Mouse (Mus musculus) liver, embryonic 11.5 days (tissue): ENCODE data around the gene Pabpn1l. TPM values are rescaled to one million over a fixed set of nuclear protein-coding genes. Genes with fewer than 3 reads are reported as not detected.
"Not testable (repeated sequence)": the region's sequence is repeated elsewhere in the genome, so short reads cannot be mapped to it uniquely, and the experiment has no call there.

Experiments used
- ATAC-seq: fragments of 200-750 bp; cut with Nextera tagmentation; replicated peaks from 2 replicates; pipeline ENCODE4 v1.8.0; 2017; ENCODE audit warnings: moderate number of reproducible peaks, mild to moderate bottlenecking, moderate TSS enrichment, moderate library complexity; ENCODE audit not compliant: low FRiP score
- DNase-seq: peaks from one replicate; pipeline ENCODE4 v3.0.0-alpha.2; 2017; ENCODE audit warnings: low spot score
- H3K27ac ChIP-seq: fragments of 300-500 bp; sonication (generic); 2 replicates; pipeline ENCODE4 v1.5.1; 2014; ENCODE audit warnings: mild to moderate bottlenecking, low read depth, low read length, control low read depth
- H3K27me3 ChIP-seq: fragments of 300-500 bp; sonication (generic); replicated peaks from 2 replicates; pipeline ENCODE4 v1.6.1; 2014; ENCODE audit warnings: low read length, mixed read lengths; ENCODE audit not compliant: control insufficient read depth, insufficient read depth
- H3K36me3 ChIP-seq: fragments of 300-500 bp; sonication (generic); 2 replicates; pipeline ENCODE4 v1.6.1; 2014; ENCODE audit warnings: mild to moderate bottlenecking, low read length, moderate library complexity, mixed read lengths; ENCODE audit not compliant: control insufficient read depth, insufficient read depth
- H3K4me1 ChIP-seq: fragments of 300-500 bp; sonication (generic); replicated peaks from 2 replicates; pipeline ENCODE4 v1.6.1; 2014; ENCODE audit warnings: low read length, mixed read lengths; ENCODE audit not compliant: control insufficient read depth, insufficient read depth
- H3K4me2 ChIP-seq: fragments of 300-500 bp; sonication (generic); 2 replicates; pipeline ENCODE4 v1.6.1; 2014; ENCODE audit warnings: mild to moderate bottlenecking, control low read depth, moderate library complexity
- H3K4me3 ChIP-seq: fragments of 300-500 bp; sonication (generic); 2 replicates; pipeline ENCODE4 v1.5.1; 2014; ENCODE audit warnings: low read depth, low read length, control low read depth
- H3K9ac ChIP-seq: fragments of 300-500 bp; sonication (generic); 2 replicates; pipeline ENCODE4 v1.6.1; 2014; ENCODE audit warnings: low read depth, low read length, control low read depth
- H3K9me3 ChIP-seq: fragments of 300-500 bp; sonication (generic); 2 replicates; pipeline ENCODE4 v1.6.1; 2016; ENCODE audit warnings: low read length, inconsistent platforms, mixed read lengths; ENCODE audit not compliant: control insufficient read depth
- whole genome bisulfite sequencing: fragments of 180-500 bp; shearing (Covaris S2); extraction: QIAGEN DNeasy Blood & Tissue Kit; methylation state at CpG from one replicate; pipeline ENCODE4 v1.1.7; 2014; 5-methylcytosine and 5-hydroxymethylcytosine counted together
- polyA plus RNA-seq: library from polyadenylated mRNA; unstranded; fragments of >200 nt; fragmentation: Nextera tagmentation; extraction: Ambion mirVana; gene quantifications from 2 replicates; pipeline ENCODE4 v1.2.1, GENCODE M21; 2014

Gene Pabpn1l
- polyA plus RNA-seq, 1 experiment from 2014 or later: not detected

GRCm38 (mm10) chr8:122574667-122575251 lies 47.8 kb downstream of the Pabpn1l start:
- DNase-seq (no peak), ATAC-seq (peak; percentile 26)
- Histone ChIP-seq H3K4me1 (peaks cover 51% of the 10 kb centered on the region), H3K27me3 (no peaks in the 10 kb centered on the region), H3K36me3 (peaks cover 34% of the 10 kb centered on the region), H3K4me2 (peak overlapping the region; percentile 91), H3K27ac (peak overlapping the region; percentile 85), H3K9ac (peak overlapping the region; percentile 87), H3K9me3 (no peaks in the 10 kb centered on the region), H3K4me3 (peak overlapping the region; percentile 71)
- 22% methylated on average over 10 of the region's 10 CpGs for WGBS

- Histone ChIP-seq H3K4me3 (peak overlapping the region; percentile 71; the same call in 1 of the 2 replicates), H3K36me3 (peaks cover 39% of the 10 kb centered on the region), H3K9me3 (no peaks in the 10 kb centered on the region), H3K4me1 (peaks cover 55% of the 10 kb centered on the region), H3K27ac (peak overlapping the region; percentile 85), H3K9ac (peak overlapping the region; percentile 87; the same call in 1 of the 2 replicates), H3K27me3 (no peaks in the 10 kb centered on the region), H3K4me2 (peak overlapping the region; percentile 91)
- DNase-seq (no peak), ATAC-seq (no peak)
- WGBS: 46% methylated on average over 3 of the region's 3 CpGs
These were observed 48.3 kb downstream of the Pabpn1l start for GRCm38 (mm10) chr8:122574264-122574663.

DNA sequence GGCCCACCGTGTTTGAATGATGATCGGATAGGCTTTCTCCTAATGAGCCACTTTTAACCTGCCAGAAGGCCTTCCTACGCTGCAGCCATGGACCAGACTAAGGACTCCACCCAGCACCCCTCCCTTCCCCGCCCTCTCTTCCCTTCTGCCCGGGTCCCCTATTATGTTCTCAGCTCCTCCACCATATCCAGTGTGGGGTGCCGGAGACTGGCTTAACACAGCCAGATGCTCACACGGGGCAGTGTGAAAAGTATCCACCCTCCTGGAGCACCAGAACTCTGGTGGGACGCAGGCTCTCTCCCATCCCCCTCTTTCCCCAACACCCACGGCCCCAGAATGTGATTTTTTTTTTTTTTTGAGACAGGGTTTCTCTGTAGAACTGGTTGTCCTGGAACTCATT lies 49.0 kb downstream of the Pabpn1l start:
- H3K4me2 ChIP-seq: no peak overlapping the region
- WGBS: 57% methylated on average over 9 of the region's 9 CpGs
- no peak overlapping the region for H3K9ac ChIP-seq
- no peaks in the 10 kb centered on the region for H3K9me3 ChIP-seq
- H3K27ac ChIP-seq: no peak overlapping the region
- H3K27me3 ChIP-seq: no peaks in the 10 kb centered on the region
- ATAC-seq (no peak), DNase-seq (no peak)
- no peak overlapping the region for H3K4me3 ChIP-seq
- H3K4me1 ChIP-seq: peaks cover 60% of the 10 kb centered on the region
- H3K36me3 ChIP-seq: peaks cover 41% of the 10 kb centered on the region

DNA sequence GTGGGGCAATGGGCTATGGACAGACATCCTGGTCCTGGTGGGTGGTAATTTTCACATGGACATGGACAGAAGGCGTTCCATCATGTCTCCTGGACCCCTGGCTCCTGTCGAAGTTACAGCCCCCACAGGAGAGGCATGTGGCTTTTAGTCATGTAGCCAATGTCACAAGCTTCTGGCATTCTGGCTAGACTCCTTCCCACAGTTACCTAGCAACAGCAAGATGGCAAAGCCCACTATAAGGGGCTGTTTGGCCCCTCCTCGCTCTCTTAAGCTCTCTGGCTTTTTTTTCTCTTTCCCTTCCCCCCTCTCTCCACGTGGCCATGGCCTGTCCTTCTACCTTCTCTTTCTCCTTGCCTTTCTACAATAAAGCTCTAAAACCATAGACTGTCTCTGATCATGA lies 49.4 kb downstream of the Pabpn1l start:
- H3K4me3 ChIP-seq, DNase-seq, ATAC-seq, H3K9ac ChIP-seq, H3K27ac ChIP-seq, H3K27me3 ChIP-seq, H3K4me2 ChIP-seq, H3K9me3 ChIP-seq: not testable (repeated sequence)
- H3K36me3 ChIP-seq: peaks cover 41% of the 10 kb centered on the region
- peaks cover 60% of the 10 kb centered on the region for H3K4me1 ChIP-seq
- 60% methylated on average over 4 of the region's 4 CpGs for WGBS

DNA sequence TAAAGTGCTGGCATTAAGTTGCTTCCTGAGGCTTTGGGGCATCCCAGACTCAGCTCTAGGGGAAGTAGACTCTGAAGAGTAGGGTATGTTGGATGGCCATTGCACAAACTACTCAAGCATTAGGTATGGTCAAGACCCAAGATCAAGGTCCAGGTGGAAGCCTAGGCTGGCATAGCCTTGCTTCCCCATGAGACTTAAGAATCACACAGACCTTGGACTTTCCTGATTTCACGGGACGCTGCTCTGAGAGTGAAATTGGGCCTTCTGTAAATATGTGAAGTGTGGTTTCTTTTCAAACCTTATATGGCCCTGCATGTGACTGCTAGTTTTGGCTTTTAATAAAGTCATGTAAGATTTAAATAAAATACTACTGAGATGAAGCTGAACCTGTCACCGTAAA lies 49.8 kb downstream of the Pabpn1l start:
- Histone ChIP-seq H3K4me3 (no peak overlapping the region; the same call in 1 of the 2 replicates), H3K9ac (no peak overlapping the region), H3K27me3 (no peaks in the 10 kb centered on the region), H3K4me2 (no peak overlapping the region), H3K36me3 (peaks cover 41% of the 10 kb centered on the region), H3K4me1 (peaks cover 60% of the 10 kb centered on the region), H3K27ac (no peak overlapping the region), H3K9me3 (no peaks in the 10 kb centered on the region)
- WGBS: 92% methylated on average over 3 of the region's 3 CpGs
- DNase-seq: no peak
- ATAC-seq: no peak

DNA sequence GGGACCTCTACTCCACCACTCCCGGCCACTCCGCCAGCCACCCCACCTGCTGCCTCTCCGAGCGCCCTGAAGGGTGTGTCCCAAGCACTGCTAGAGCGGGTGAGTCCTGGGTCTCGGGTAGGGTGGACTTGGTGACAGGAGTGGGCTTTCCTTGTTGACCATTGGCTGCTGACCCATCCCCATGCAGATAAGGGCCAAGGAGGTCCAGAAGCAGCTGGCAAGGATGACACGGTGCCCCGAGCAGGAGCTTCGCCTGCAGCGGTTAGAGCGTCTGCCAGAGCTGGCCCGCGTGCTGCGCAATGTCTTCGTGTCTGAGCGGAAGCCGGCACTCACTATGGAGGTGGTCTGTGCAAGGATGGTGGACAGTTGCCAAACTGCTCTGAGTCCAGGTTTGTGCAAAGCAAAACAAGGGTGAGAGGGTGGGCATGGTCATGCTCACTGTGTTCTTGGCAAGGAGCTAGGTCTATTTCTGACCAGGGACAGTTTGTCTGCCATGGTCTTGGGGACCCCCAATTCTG lies 50.7 kb downstream of the Pabpn1l start:
- DNase-seq (no peak), ATAC-seq (no peak)
- peaks cover 41% of the 10 kb centered on the region for H3K36me3 ChIP-seq
- no peaks in the 10 kb centered on the region for H3K27me3 ChIP-seq
- no peak overlapping the region for H3K4me2 ChIP-seq
- H3K9ac ChIP-seq: no peak overlapping the region
- H3K4me1 ChIP-seq: peaks cover 58% of the 10 kb centered on the region
- no peak overlapping the region for H3K4me3 ChIP-seq
- 95% methylated on average over 17 of the region's 17 CpGs for WGBS
- no peak overlapping the region for H3K27ac ChIP-seq
- no peaks in the 10 kb centered on the region for H3K9me3 ChIP-seq

GRCm38 (mm10) chr8:122571153-122571552 lies 51.4 kb downstream of the Pabpn1l start:
- Histone ChIP-seq H3K4me2 (no peak overlapping the region), H3K9ac (no peak overlapping the region), H3K9me3 (no peaks in the 10 kb centered on the region), H3K4me3 (no peak overlapping the region), H3K4me1 (peaks cover 65% of the 10 kb centered on the region), H3K36me3 (peaks cover 41% of the 10 kb centered on the region), H3K27ac (no peak overlapping the region), H3K27me3 (no peaks in the 10 kb centered on the region)
- DNase-seq: no peak
- WGBS: 94% methylated on average over 11 of the region's 11 CpGs
- ATAC-seq: no peak

DNA sequence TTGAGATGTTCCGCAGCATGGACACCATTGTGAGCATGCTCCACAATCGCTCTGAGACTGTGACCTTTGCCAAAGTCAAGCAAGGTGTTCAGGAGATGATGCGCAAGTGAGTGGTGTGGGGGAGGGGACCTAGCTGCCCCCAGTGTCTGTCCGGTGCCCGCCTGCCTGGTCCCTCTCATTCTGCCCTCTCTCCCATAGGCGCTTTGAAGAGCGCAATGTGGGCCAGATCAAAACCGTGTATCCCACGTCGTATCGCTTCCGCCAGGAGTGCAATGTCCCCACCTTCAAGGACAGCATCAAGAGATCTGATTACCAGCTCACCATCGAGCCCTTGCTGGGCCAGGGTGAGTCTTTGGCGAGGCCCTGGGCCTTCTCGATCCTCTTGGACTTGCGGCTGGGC lies 52.5 kb downstream of the Pabpn1l start:
- Histone ChIP-seq H3K4me2 (peak overlapping the region; percentile 87), H3K4me1 (peaks cover 53% of the 10 kb centered on the region), H3K4me3 (peak overlapping the region; percentile 99), H3K9ac (no peak overlapping the region), H3K27me3 (no peaks in the 10 kb centered on the region), H3K36me3 (peaks cover 41% of the 10 kb centered on the region), H3K27ac (no peak overlapping the region), H3K9me3 (no peaks in the 10 kb centered on the region)
- DNase-seq (no peak), ATAC-seq (no peak)
- 96% methylated on average over 16 of the region's 16 CpGs for WGBS
